ENCODE assay signal across 18 mouse cellular contexts in genomic region chr6:106350072-106350471, GRCm38 (mm10).
DNase-seq lines count a peak whose midpoint lies in the region; ATAC-seq and TF ChIP-seq lines count a peak whose summit lies in the region.
"Had no signal": no experiment of that assay in that cellular context is flagged by ENCODE, and none has a peak within 500 bp of the region (broad histone marks: within the 10 kb centered on the region; RNA-seq: fewer than 3 reads in every experiment).

No protein-coding gene starts in this region.

- H3K4me3 ChIP-seq in forebrain, embryonic 11.5 days (ENCODE audit: low read depth, low read length) = no peak overlapping the region
- H3K4me3 ChIP-seq in forebrain, postnatal 0 days (ENCODE audit: low read depth, low read length) = no peak overlapping the region
- H3K4me3 ChIP-seq in limb, embryonic 11.5 days (ENCODE audit: low read depth, low read length) = no peak overlapping the region
- no peak overlapping the region for H3K4me3 ChIP-seq in limb, embryonic 10.5 days
- no peak overlapping the region for H3K4me3 ChIP-seq in forebrain, embryonic 16.5 days (replicated peaks; ENCODE audit: low read length)
- H3K4me3 ChIP-seq: heart, adult 2 months; heart, embryonic 15.5 days; hindbrain, embryonic 13.5 days had no signal

- no peaks in the 10 kb centered on the region for H3K27me3 ChIP-seq in forebrain, embryonic 11.5 days (ENCODE audit: control insufficient read depth, insufficient read depth, low read length)
- H3K27me3 ChIP-seq in forebrain, postnatal 0 days (ENCODE audit: insufficient read depth, low read length) = no peaks in the 10 kb centered on the region
- no peaks in the 10 kb centered on the region for H3K27me3 ChIP-seq in limb, embryonic 11.5 days (ENCODE audit: control insufficient read depth, insufficient read depth, low read length)
- no peaks in the 10 kb centered on the region for H3K27me3 ChIP-seq in limb, embryonic 10.5 days (ENCODE audit: low read depth, poor library complexity, severe bottlenecking)
- no peaks in the 10 kb centered on the region for H3K27me3 ChIP-seq in forebrain, embryonic 16.5 days (replicated peaks; ENCODE audit: control insufficient read depth, insufficient read depth, low read length)
- H3K27me3 ChIP-seq: heart, embryonic 15.5 days; hindbrain, embryonic 13.5 days had no signal

- WGBS in forebrain, embryonic 11.5 days = 17% methylated on average over 3 of the region's 3 CpGs
- WGBS in forebrain, postnatal 0 days = 12% methylated on average over 3 of the region's 3 CpGs
- 53% methylated on average over 3 of the region's 3 CpGs for WGBS in limb, embryonic 11.5 days
- 78% methylated on average over 3 of the region's 3 CpGs for WGBS in limb, embryonic 10.5 days
- WGBS in forebrain, embryonic 16.5 days = 6% methylated on average over 3 of the region's 3 CpGs

- no peak for DNase-seq in forebrain, embryonic 11.5 days (ENCODE audit: low spot score)
- no peak for DNase-seq in forebrain, postnatal 0 days
- no peak for DNase-seq in limb, embryonic 11.5 days (ENCODE audit: low spot score)
- DNase-seq in limb, embryonic 10.5 days (ENCODE audit: low spot score) = no peak
- DNase-seq in retina, embryonic 14.5 days (ENCODE audit: low spot score) = no peak
- DNase-seq in thymus, postnatal 0 days (ENCODE audit: low spot score) = no peak
- DNase-seq: adrenal gland, postnatal 10 days; cerebellum, adult 18-20 months; cerebellum, adult 9-11 months; cerebellum, postnatal 36 days; gastrocnemius, postnatal 10 days; heart, adult 2 months; heart, postnatal 14 days had no signal

- H3K9me3 ChIP-seq in forebrain, embryonic 11.5 days (ENCODE audit: control insufficient read depth, low read length) = no peaks in the 10 kb centered on the region
- no peaks in the 10 kb centered on the region for H3K9me3 ChIP-seq in forebrain, postnatal 0 days (ENCODE audit: low read length)
- H3K9me3 ChIP-seq in limb, embryonic 11.5 days (ENCODE audit: control insufficient read depth, low read length) = no peaks in the 10 kb centered on the region
- H3K9me3 ChIP-seq in limb, embryonic 10.5 days (replicated peaks) = no peaks in the 10 kb centered on the region
- H3K9me3 ChIP-seq in forebrain, embryonic 16.5 days (ENCODE audit: control insufficient read depth, low read length) = no peaks in the 10 kb centered on the region
- H3K9me3 ChIP-seq: heart, embryonic 15.5 days; hindbrain, embryonic 13.5 days had no signal

- peak; percentile 61; the same call in 1 of the 2 replicates for ATAC-seq in forebrain, embryonic 11.5 days (replicated peaks; ENCODE audit: low FRiP score)
- ATAC-seq in forebrain, postnatal 0 days = no peak
- ATAC-seq in limb, embryonic 11.5 days (ENCODE audit: insufficient number of reproducible peaks, low FRiP score, low TSS enrichment, low read depth) = 0 out of 2 replicates have a peak, but pooled peaks have one; percentile 35
- ATAC-seq in forebrain, embryonic 16.5 days = 0 out of 2 replicates have a peak, but pooled peaks have one; percentile 58
- ATAC-seq: hindbrain, postnatal 0 days had no signal

- H3K4me2 ChIP-seq in forebrain, embryonic 11.5 days (ENCODE audit: low read depth, low read length, severe bottlenecking) = no peak overlapping the region
- no peak overlapping the region for H3K4me2 ChIP-seq in forebrain, postnatal 0 days (ENCODE audit: low read depth)
- no peak overlapping the region for H3K4me2 ChIP-seq in limb, embryonic 11.5 days (ENCODE audit: low read depth, severe bottlenecking)
- H3K4me2 ChIP-seq in forebrain, embryonic 16.5 days (ENCODE audit: low read length) = no peak overlapping the region
- H3K4me2 ChIP-seq: heart, embryonic 11.5 days; heart, embryonic 15.5 days; hindbrain, embryonic 13.5 days had no signal

- 0 out of 2 replicates have a peak, but pooled peaks cover 2% of the 10 kb centered on the region for H3K4me1 ChIP-seq in forebrain, embryonic 11.5 days (replicated peaks; ENCODE audit: control insufficient read depth, insufficient read depth, low read length)
- H3K4me1 ChIP-seq in forebrain, postnatal 0 days (ENCODE audit: insufficient read depth) = no peaks in the 10 kb centered on the region
- H3K4me1 ChIP-seq in limb, embryonic 11.5 days (ENCODE audit: control insufficient read depth, insufficient read depth, low read length) = no peaks in the 10 kb centered on the region
- no peaks in the 10 kb centered on the region for H3K4me1 ChIP-seq in limb, embryonic 10.5 days
- H3K4me1 ChIP-seq in forebrain, embryonic 16.5 days (replicated peaks; ENCODE audit: control insufficient read depth, insufficient read depth, low read length) = no peaks in the 10 kb centered on the region
- H3K4me1 ChIP-seq: heart, embryonic 15.5 days; hindbrain, embryonic 13.5 days had no signal

- no peak for TF ChIP-seq CTCF in forebrain, postnatal 0 days (IDR thresholded peaks at IDR 0.05; ENCODE audit: low read depth)

- H3K9ac ChIP-seq in forebrain, embryonic 11.5 days (ENCODE audit: low read length) = no peak overlapping the region
- H3K9ac ChIP-seq in forebrain, postnatal 0 days = no peak overlapping the region
- H3K9ac ChIP-seq in limb, embryonic 11.5 days (ENCODE audit: low read length) = no peak overlapping the region
- H3K9ac ChIP-seq in forebrain, embryonic 16.5 days (replicated peaks; ENCODE audit: low read depth, low read length) = no peak overlapping the region
- H3K9ac ChIP-seq: heart, embryonic 15.5 days; hindbrain, embryonic 13.5 days had no signal

- no peaks in the 10 kb centered on the region for H3K36me3 ChIP-seq in forebrain, embryonic 11.5 days (ENCODE audit: control insufficient read depth, insufficient read depth, low read length)
- no peaks in the 10 kb centered on the region for H3K36me3 ChIP-seq in forebrain, postnatal 0 days (ENCODE audit: insufficient read depth)
- no peaks in the 10 kb centered on the region for H3K36me3 ChIP-seq in limb, embryonic 11.5 days (ENCODE audit: control insufficient read depth, insufficient read depth, low read length)
- H3K36me3 ChIP-seq in limb, embryonic 10.5 days = no peaks in the 10 kb centered on the region
- no peaks in the 10 kb centered on the region for H3K36me3 ChIP-seq in forebrain, embryonic 16.5 days (ENCODE audit: control insufficient read depth, insufficient read depth)
- H3K36me3 ChIP-seq: heart, embryonic 15.5 days; hindbrain, embryonic 13.5 days had no signal

- no peak overlapping the region for H3K27ac ChIP-seq in forebrain, embryonic 11.5 days (ENCODE audit: low read depth, low read length)
- H3K27ac ChIP-seq in forebrain, postnatal 0 days (ENCODE audit: low read depth, low read length) = no peak overlapping the region
- H3K27ac ChIP-seq in limb, embryonic 11.5 days (replicated peaks; ENCODE audit: low read depth, low read length) = no peak overlapping the region
- H3K27ac ChIP-seq in limb, embryonic 10.5 days = no peak overlapping the region
- no peak overlapping the region for H3K27ac ChIP-seq in forebrain, embryonic 16.5 days (ENCODE audit: low read length)
- H3K27ac ChIP-seq: heart, adult 2 months; heart, embryonic 15.5 days; hindbrain, embryonic 13.5 days; hindbrain, postnatal 0 days had no signal
